Comparison of ENCODE assay signal across 8 mouse cellular contexts in genomic region chrX:99137928-99138740, GRCm38 (mm10). TPM values are rescaled to one million over a fixed set of nuclear protein-coding genes. Genes with fewer than 3 reads are reported as not detected.
DNase-seq lines count a peak whose midpoint lies in the region; ATAC-seq and TF ChIP-seq lines count a peak whose summit lies in the region.

No protein-coding gene starts in this region.

- H3K9ac ChIP-seq in forebrain, embryonic 14.5 days (ENCODE audit: low read length) = peak overlapping the region; percentile 96

- intact Hi-C loops in left cerebral cortex, postnatal 14 days (cut with DNase I) = loop anchor here (2.0 to 5.0 kb wide), 2 partner anchors 59 to 333 kb away; partner anchors contain the start of gene Pja1

- peak overlapping the region; percentile 75 for H3K4me2 ChIP-seq in forebrain, embryonic 14.5 days (ENCODE audit: low read length)
- H3K4me2 ChIP-seq in myocyte (ENCODE audit: low read depth) = peak overlapping the region; percentile 82

- H3K79me2 ChIP-seq in myocyte (ENCODE audit: control insufficient read depth, insufficient read depth) = peaks cover 49% of the 10 kb centered on the region

- peaks cover 23% of the 10 kb centered on the region for H3K4me1 ChIP-seq in kidney, adult 2 months (ENCODE audit: control insufficient read depth, insufficient read depth, low read length)
- H3K4me1 ChIP-seq in forebrain, embryonic 14.5 days (ENCODE audit: control insufficient read depth, insufficient read depth, low read length) = peaks cover 16% of the 10 kb centered on the region

- TF ChIP-seq CTCF in kidney, adult 2 months (conservative IDR thresholded peaks at IDR 0.05; ENCODE audit: insufficient read depth, insufficient read length, low read depth, low read length) = no peak

- 8% methylated on average over 9 of the region's 9 CpGs for WGBS in kidney, adult 2 months
- WGBS in forebrain, embryonic 14.5 days = 31% methylated on average over 9 of the region's 9 CpGs

- no peak for TF ChIP-seq POLR2A in kidney, adult 2 months (IDR thresholded peaks at IDR 0.05; ENCODE audit: low read depth, low read length)
- no peak for TF ChIP-seq POLR2A in myocyte (IDR thresholded peaks at IDR 0.05; ENCODE audit: insufficient read length, low read depth)

- DNase-seq in kidney, adult 2 months = peak; percentile 50
- no peak for DNase-seq in kidney, adult 8-10 months
- DNase-seq in forebrain, embryonic 14.5 days (ENCODE audit: low spot score) = no peak
- peak; percentile 39 to 56 for DNase-seq in kidney, postnatal 25 days
- no peak for DNase-seq in embryo, embryonic 9.5 days (ENCODE audit: extremely low spot score)
- no peak for DNase-seq in left cerebral cortex, postnatal 14 days (ENCODE audit: low spot score in 2 of 2)
- no peak for DNase-seq in layer of hippocampus, postnatal 14 days (ENCODE audit: low spot score in 2 of 2)

- H3K27ac ChIP-seq in kidney, adult 2 months (ENCODE audit: insufficient read depth, low read depth, low read length) = peak overlapping the region; percentile 57
- peak overlapping the region; percentile 85 for H3K27ac ChIP-seq in forebrain, embryonic 14.5 days (ENCODE audit: low read depth, low read length)

- no peaks in the 10 kb centered on the region for H3K9me3 ChIP-seq in forebrain, embryonic 14.5 days (replicated peaks; ENCODE audit: control insufficient read depth, low read length)

- no peaks in the 10 kb centered on the region for H3K36me3 ChIP-seq in kidney, adult 2 months (ENCODE audit: control insufficient read depth, insufficient read depth, low read length)
- peaks cover 4% of the 10 kb centered on the region; the same call in 1 of the 2 replicates for H3K36me3 ChIP-seq in forebrain, embryonic 14.5 days (ENCODE audit: control insufficient read depth, insufficient read depth, low read length)
- no peaks in the 10 kb centered on the region for H3K36me3 ChIP-seq in myocyte (ENCODE audit: control insufficient read depth, insufficient read depth)

- ATAC-seq in forebrain, embryonic 14.5 days = no peak

- no peak overlapping the region for H3ac ChIP-seq in myocyte (ENCODE audit: control insufficient read depth, insufficient read length)

- peak overlapping the region; percentile 77 for H3K4me3 ChIP-seq in kidney, adult 2 months (ENCODE audit: insufficient read depth, low read depth, low read length)
- peak overlapping the region; percentile 64 for H3K4me3 ChIP-seq in forebrain, embryonic 14.5 days (ENCODE audit: low read depth, low read length)
- H3K4me3 ChIP-seq in myocyte = peak overlapping the region; percentile 69

- no peaks in the 10 kb centered on the region for H3K27me3 ChIP-seq in kidney, adult 2 months (replicated peaks; ENCODE audit: control insufficient read depth, insufficient read depth, low read length)
- H3K27me3 ChIP-seq in forebrain, embryonic 14.5 days (replicated peaks; ENCODE audit: control insufficient read depth, insufficient read depth, low read length) = no peaks in the 10 kb centered on the region
- H3K27me3 ChIP-seq in myocyte (ENCODE audit: control insufficient read depth, insufficient read depth, insufficient read length) = no peaks in the 10 kb centered on the region

TF ChIP-seq in myocyte, 11 proteins besides CTCF, POLR2A, EP300 and RAD21:
- no peak for TF ChIP-seq MYOG (IDR thresholded peaks at IDR 0.05; ENCODE audit: control insufficient read depth in 1 of 3, insufficient read depth in 1 of 3, insufficient read length in 2 of 3, low read depth in 2 of 3)
- no peak for TF ChIP-seq USF1 (IDR thresholded peaks at IDR 0.05; ENCODE audit: low read depth)
- TF ChIP-seq REST (IDR thresholded peaks at IDR 0.05; ENCODE audit: insufficient read depth, insufficient read length) = no peak
- TF ChIP-seq E2F4 (IDR thresholded peaks at IDR 0.05; ENCODE audit: insufficient read depth) = no peak
- TF ChIP-seq CEBPB (IDR thresholded peaks at IDR 0.05; ENCODE audit: insufficient read depth, poor library complexity, severe bottlenecking) = no peak
- no peak for TF ChIP-seq SRF (IDR thresholded peaks at IDR 0.05; ENCODE audit: control insufficient read depth, insufficient read length, low read depth)
- TF ChIP-seq TCF3 (IDR thresholded peaks at IDR 0.05; ENCODE audit: insufficient read length, low read depth) = no peak
- no peak for TF ChIP-seq MYOD1 (IDR thresholded peaks at IDR 0.05; ENCODE audit: control insufficient read depth in 1 of 3, insufficient read length in 2 of 3, low read depth in 2 of 3)
- TF ChIP-seq MAX (IDR thresholded peaks at IDR 0.05; ENCODE audit: low read depth) = no peak
- no peak for TF ChIP-seq POLR2AphosphoS2 (IDR thresholded peaks at IDR 0.05; ENCODE audit: insufficient read length, low read depth)
- TF ChIP-seq TCF12 (IDR thresholded peaks at IDR 0.05; ENCODE audit: insufficient read depth, poor library complexity, severe bottlenecking) = no peak

RNA-seq across cellular contexts. Expression of gene Efnb1, which starts 2.2 kb away (rescaled TPM):
- polyA plus RNA-seq in kidney, adult 2 months (2012; rRNA removed) = 27.6 and 30.4 TPM in 2 replicates
- polyA plus RNA-seq in forebrain, embryonic 14.5 days (2014; fragmentation: Nextera tagmentation; extraction: Ambion mirVana) = 44.4 and 46.5 TPM in 2 replicates
- 17.6 TPM for polyA plus RNA-seq in myocyte (2012; fragmentation: generic; extraction: Trizol)
- total RNA-seq in left cerebral cortex, postnatal 14 days (2021) = 10 to 100 TPM; 11.6 to 13.8 TPM
- total RNA-seq in layer of hippocampus, postnatal 14 days (2021) = 10 to 100 TPM in 1 of 2 experiments, 1 to 10 TPM in 1; 9.0 to 12.6 TPM

Comparison
In these comparisons a context has a peak if more than half of its experiments do, and no peak if none do; other contexts are left out.
1. DNase-seq: peak in kidney, adult 2 months (single experiment) and kidney, postnatal 25 days (2 of 2); none in kidney, adult 8-10 months (0 of 2), forebrain, embryonic 14.5 days (single experiment), embryo, embryonic 9.5 days (single experiment), left cerebral cortex, postnatal 14 days (0 of 2) and layer of hippocampus, postnatal 14 days (0 of 2).
2. Peak in every context shown above with its lines, with median percentiles within 50 percentile points of each other: H3K4me3 ChIP-seq.